Mouse (Mus musculus) forebrain, embryonic 14.5 days (tissue): ENCODE measurements at regions not wholly inside any gene's neighbourhood (a gene's known extent, or its start where the extent isn't known, plus 50 kb on each side); places are given as distances from the start of the nearest gene placed in this dataset.
A peak's percentile ranks its signal among the peaks of the same experiment; 100 is the strongest.

Experiments
- ATAC-seq: fragments of 200-750 bp; cut with Nextera tagmentation; 2 replicates; pipeline ENCODE4 v1.8.0; 2017; ENCODE audit warnings: mild to moderate bottlenecking, moderate library complexity
- DNase-seq: peaks from one replicate; pipeline ENCODE4 v3.0.0-alpha.2; 2015; ENCODE audit warnings: low spot score
- H3K27ac ChIP-seq: fragments of 300-500 bp; sonication (generic); 2 replicates; pipeline ENCODE4 v1.5.1; 2014; ENCODE audit warnings: low read depth, mild to moderate bottlenecking, control low read depth, low read length, moderate library complexity
- H3K27me3 ChIP-seq: fragments of 300-500 bp; sonication (generic); replicated peaks from 2 replicates; pipeline ENCODE4 v1.6.1; 2014; ENCODE audit warnings: low read length, control low read depth, mixed read lengths; ENCODE audit not compliant: control insufficient read depth, insufficient read depth
- H3K36me3 ChIP-seq: fragments of 300-500 bp; sonication (generic); 2 replicates; pipeline ENCODE4 v1.6.1; 2014; ENCODE audit warnings: low read length, control low read depth; ENCODE audit not compliant: control insufficient read depth, insufficient read depth
- H3K4me1 ChIP-seq: fragments of 300-500 bp; sonication (generic); 2 replicates; pipeline ENCODE4 v1.6.1; 2014; ENCODE audit warnings: antibody characterized with exemption, low read length, control low read depth; ENCODE audit not compliant: control insufficient read depth, insufficient read depth
- H3K4me2 ChIP-seq: fragments of 300-500 bp; sonication (generic); 2 replicates; pipeline ENCODE4 v1.6.1; 2014; ENCODE audit warnings: mild to moderate bottlenecking, control low read depth, low read length
- H3K4me3 ChIP-seq: fragments of 300-500 bp; sonication (generic); 2 replicates; pipeline ENCODE4 v1.5.1; 2014; ENCODE audit warnings: low read depth, low read length, control low read depth
- H3K9ac ChIP-seq: fragments of 300-500 bp; sonication (generic); 2 replicates; pipeline ENCODE4 v1.6.1; 2014; ENCODE audit warnings: mild to moderate bottlenecking, low read length, control low read depth, moderate library complexity
- H3K9me3 ChIP-seq: fragments of 300-500 bp; sonication (generic); replicated peaks from 2 replicates; pipeline ENCODE4 v1.6.1; 2016; ENCODE audit warnings: low read length, control low read depth, mixed read lengths; ENCODE audit not compliant: control insufficient read depth
- WGBS: fragments of 180-500 bp; shearing (Covaris S2); extraction: QIAGEN DNeasy Blood & Tissue Kit; methylation state at CpG from one replicate; pipeline ENCODE4 v1.1.7; 2014; 5-methylcytosine and 5-hydroxymethylcytosine counted together

GRCm38 (mm10) chr4:18620361-18620760, 984.9 kb upstream of the Gm12353 start:
- no peaks in the 10 kb centered on the region for H3K36me3 ChIP-seq
- no peak overlapping the region for H3K9ac ChIP-seq
- ATAC-seq (no peak), DNase-seq (no peak)
- no peaks in the 10 kb centered on the region for H3K4me1 ChIP-seq
- no peak overlapping the region for H3K4me2 ChIP-seq
- no peaks in the 10 kb centered on the region for H3K9me3 ChIP-seq
- no peak overlapping the region for H3K4me3 ChIP-seq
- no peaks in the 10 kb centered on the region for H3K27me3 ChIP-seq
- no peak overlapping the region for H3K27ac ChIP-seq

DNA sequence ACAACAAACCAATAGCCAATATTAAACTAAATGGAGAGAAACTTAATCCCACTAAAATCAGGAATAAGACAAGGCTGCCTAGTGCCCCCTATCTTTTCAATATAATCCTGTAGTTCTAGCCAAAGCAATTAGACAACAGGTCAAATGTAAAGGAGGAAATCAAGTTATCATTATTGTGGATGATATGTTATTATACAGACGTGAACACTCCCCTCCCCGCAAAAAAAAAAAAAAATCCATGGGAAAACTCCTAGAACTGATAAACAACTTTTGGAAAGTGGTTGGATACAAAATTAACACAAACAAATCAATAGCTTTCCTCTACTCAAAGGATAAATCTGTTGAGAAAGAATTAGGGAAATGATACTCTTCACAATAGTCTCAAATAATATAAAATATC, 966.2 kb upstream of the Gm12353 start:
- 98% methylated on average over 2 of the region's 2 CpGs for WGBS
- Histone ChIP-seq H3K4me3 (no peak overlapping the region), H3K9me3 (no peaks in the 10 kb centered on the region)

DNA sequence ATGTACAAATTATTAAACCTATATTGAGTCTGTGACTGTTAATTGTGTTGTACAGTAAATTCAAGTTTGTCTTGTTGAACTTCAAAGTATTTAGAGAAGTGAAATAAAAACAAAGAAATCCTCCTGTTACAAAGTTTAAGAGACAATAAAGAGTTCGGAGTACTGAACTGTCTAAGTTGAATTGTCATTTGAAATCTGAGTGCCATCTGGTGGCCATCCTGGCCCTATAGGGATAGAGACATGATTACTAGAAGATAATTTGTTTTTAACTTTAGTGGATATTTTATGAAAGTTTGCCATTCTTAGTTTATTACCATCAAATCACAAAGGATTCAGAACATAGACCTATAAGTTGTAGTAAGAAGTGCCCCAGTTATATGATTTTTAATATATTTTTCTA, 956.1 kb upstream of the Gm12353 start:
- Histone ChIP-seq H3K9ac (no peak overlapping the region), H3K27ac (no peak overlapping the region), H3K27me3 (no peaks in the 10 kb centered on the region), H3K36me3 (no peaks in the 10 kb centered on the region), H3K9me3 (no peaks in the 10 kb centered on the region), H3K4me3 (no peak overlapping the region), H3K4me1 (no peaks in the 10 kb centered on the region), H3K4me2 (no peak overlapping the region)
- 35% methylated on average over 1 of the region's 1 CpGs for WGBS
- ATAC-seq (no peak), DNase-seq (peak; percentile 62)

More for the DNA sequence above, 966.2 kb upstream of the Gm12353 start:
- H3K27ac ChIP-seq: no peak overlapping the region
- no peaks in the 10 kb centered on the region for H3K36me3 ChIP-seq
- DNase-seq: no peak
- no peak overlapping the region for H3K9ac ChIP-seq
- no peak overlapping the region for H3K4me2 ChIP-seq
- H3K27me3 ChIP-seq: no peaks in the 10 kb centered on the region
- no peaks in the 10 kb centered on the region for H3K4me1 ChIP-seq
- ATAC-seq: no peak

DNA sequence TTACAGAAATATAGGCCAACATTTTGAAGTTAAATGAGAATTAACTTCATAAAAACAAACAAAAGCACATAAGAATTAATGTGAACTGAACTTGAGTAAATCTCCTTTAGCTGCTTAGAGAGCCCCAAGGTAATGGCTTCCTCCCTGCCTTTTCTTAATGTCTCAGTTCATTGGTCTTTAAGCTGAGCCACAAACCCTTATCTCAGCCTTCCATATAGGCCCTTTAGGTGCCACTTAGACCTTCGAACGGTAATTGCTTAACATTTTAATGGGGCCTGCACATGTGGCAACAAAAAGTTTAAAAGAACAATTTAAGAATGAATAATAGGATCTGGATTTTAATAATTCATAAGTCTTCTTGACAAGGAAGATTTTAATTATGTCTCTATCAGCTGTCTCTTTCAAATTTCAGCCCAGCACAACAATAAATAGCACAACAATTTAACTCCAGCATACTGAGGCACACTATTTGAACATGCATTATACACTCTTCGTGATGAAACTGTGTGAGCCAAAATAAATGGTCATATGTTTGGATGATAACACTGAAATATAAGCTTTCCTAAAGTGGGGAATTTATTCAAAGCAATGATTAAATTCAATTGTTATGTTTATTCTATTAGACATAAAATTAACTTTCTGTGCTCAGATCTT, 919.2 kb upstream of the Gm12353 start:
- no peak for DNase-seq
- Histone ChIP-seq H3K27me3 (no peaks in the 10 kb centered on the region), H3K27ac (no peak overlapping the region), H3K4me3 (no peak overlapping the region), H3K36me3 (no peaks in the 10 kb centered on the region), H3K4me2 (no peak overlapping the region), H3K9ac (no peak overlapping the region), H3K4me1 (no peaks in the 10 kb centered on the region), H3K9me3 (no peaks in the 10 kb centered on the region)
- no peak for ATAC-seq
- 70% methylated on average over 3 of the region's 3 CpGs for WGBS

GRCm38 (mm10) chr4:18694076-18694475, 911.2 kb upstream of the Gm12353 start:
- no peak for ATAC-seq
- H3K27me3 ChIP-seq: no peaks in the 10 kb centered on the region
- no peaks in the 10 kb centered on the region for H3K36me3 ChIP-seq
- DNase-seq: no peak
- H3K4me1 ChIP-seq: no peaks in the 10 kb centered on the region
- H3K9me3 ChIP-seq: no peaks in the 10 kb centered on the region
- no peak overlapping the region for H3K4me3 ChIP-seq
- H3K4me2 ChIP-seq: no peak overlapping the region
- no peak overlapping the region for H3K9ac ChIP-seq
- no peak overlapping the region for H3K27ac ChIP-seq

DNA sequence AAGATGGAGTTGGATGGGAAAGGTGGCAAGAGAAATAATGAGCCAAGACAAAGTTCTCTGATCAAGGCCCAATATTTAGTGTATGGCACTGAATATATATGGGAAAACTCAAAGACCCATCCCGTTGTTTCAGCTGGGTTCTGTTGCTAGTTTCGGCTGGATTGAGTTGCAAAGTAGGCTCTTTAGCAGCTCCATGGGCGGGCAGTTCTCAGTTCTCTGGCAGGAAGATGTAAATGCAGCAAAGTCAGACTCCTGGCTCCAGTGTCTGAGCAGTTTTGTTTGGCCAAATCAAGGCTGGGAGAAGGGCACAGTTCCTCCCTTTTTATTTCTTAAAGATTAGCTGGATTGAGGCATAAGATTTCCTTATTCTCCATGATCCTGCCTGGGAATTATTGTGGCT, 909.0 kb upstream of the Gm12353 start:
- Histone ChIP-seq H3K4me2 (no peak overlapping the region), H3K9me3 (no peaks in the 10 kb centered on the region), H3K27me3 (no peaks in the 10 kb centered on the region), H3K4me1 (no peaks in the 10 kb centered on the region), H3K4me3 (no peak overlapping the region), H3K27ac (no peak overlapping the region), H3K36me3 (no peaks in the 10 kb centered on the region), H3K9ac (no peak overlapping the region)
- ATAC-seq: no peak
- WGBS: 67% methylated on average over 3 of the region's 3 CpGs
- no peak for DNase-seq

DNA sequence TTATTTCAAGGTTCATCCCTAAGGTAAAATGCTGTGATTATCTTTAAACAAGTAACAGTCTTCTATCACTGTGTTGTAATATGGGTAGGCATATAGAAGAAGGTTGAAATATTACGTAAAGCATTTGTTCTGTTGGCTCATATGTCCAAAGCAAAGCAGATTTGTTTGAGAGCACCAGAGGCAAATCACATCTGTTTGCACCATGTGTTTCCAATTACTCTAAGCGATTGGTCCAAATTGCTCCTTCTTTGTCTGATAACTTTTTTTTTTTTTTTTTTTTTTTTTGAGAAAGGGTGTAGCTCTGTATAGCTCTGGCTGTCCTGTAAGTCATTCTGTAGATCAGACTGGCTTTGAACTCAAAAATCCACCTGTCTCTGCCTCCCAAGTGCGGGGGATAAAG, 861.0 kb upstream of the Gm12353 start:
- Histone ChIP-seq H3K27ac (no peak overlapping the region), H3K27me3 (no peaks in the 10 kb centered on the region), H3K4me3 (no peak overlapping the region), H3K9me3 (no peaks in the 10 kb centered on the region), H3K9ac (no peak overlapping the region), H3K4me2 (no peak overlapping the region), H3K36me3 (no peaks in the 10 kb centered on the region), H3K4me1 (no peaks in the 10 kb centered on the region)
- DNase-seq (no peak), ATAC-seq (no peak)
- 87% methylated on average over 3 of the region's 3 CpGs for WGBS

- no peak for DNase-seq
- no peak for ATAC-seq
- Histone ChIP-seq H3K9ac (no peak overlapping the region), H3K4me3 (no peak overlapping the region), H3K4me2 (no peak overlapping the region), H3K4me1 (no peaks in the 10 kb centered on the region), H3K27me3 (no peaks in the 10 kb centered on the region), H3K9me3 (no peaks in the 10 kb centered on the region), H3K27ac (no peak overlapping the region), H3K36me3 (no peaks in the 10 kb centered on the region)
These were observed 816.9 kb upstream of the Gm12353 start for GRCm38 (mm10) chr4:18788398-18788797.

DNA sequence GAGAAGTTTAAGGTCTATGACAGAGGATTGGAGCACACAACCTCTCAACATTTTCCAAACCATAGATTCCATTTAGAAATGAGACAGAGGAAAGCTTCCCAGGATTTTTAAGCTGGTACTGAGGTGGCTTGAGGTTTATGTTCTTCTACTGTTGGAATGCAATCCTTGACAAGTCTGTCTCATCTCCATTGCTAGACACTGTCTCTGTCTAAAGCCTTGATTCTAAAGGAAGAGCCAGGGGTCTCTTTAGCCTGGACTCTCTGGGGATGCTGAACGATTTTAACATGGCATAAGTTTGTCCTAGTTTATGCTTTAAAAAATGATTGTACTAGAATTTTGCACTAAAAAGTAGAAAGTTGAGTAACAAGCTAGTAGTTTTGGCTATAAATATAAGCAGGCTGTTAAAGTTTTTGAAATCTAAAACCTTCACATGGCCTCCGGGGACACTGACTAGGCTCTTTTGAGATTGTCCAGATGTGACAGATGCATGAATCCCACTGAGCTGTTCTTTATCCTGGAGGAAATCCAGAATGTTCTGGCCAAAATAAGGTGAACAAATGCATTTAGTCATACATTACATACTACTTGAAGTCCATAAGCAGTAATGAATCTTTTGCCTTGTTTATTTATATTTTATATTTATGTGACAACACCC, 809.4 kb upstream of the Gm12353 start:
- DNase-seq: no peak
- 87% methylated on average over 2 of the region's 2 CpGs for WGBS
- H3K4me3 ChIP-seq: no peak overlapping the region

More for the DNA sequence above, 809.4 kb upstream of the Gm12353 start:
- Histone ChIP-seq H3K4me2 (no peak overlapping the region), H3K9me3 (no peaks in the 10 kb centered on the region), H3K27ac (no peak overlapping the region), H3K4me1 (no peaks in the 10 kb centered on the region), H3K36me3 (no peaks in the 10 kb centered on the region), H3K27me3 (no peaks in the 10 kb centered on the region), H3K9ac (no peak overlapping the region)
- ATAC-seq: no peak
